Mouse (Mus musculus): ENCODE measurements at regions not wholly inside any gene's neighbourhood (a gene's known extent, or its start where the extent isn't known, plus 50 kb on each side); places are given as distances from the start of the nearest gene placed in this dataset.

GRCm38 (mm10) chr14:54151272-54151671 is 102.6 kb downstream of the Dad1 start:
- TF ChIP-seq CTCF (IDR thresholded peaks at IDR 0.05; ENCODE audit: borderline replicate concordance, insufficient read depth, low read length) (no peak), POLR2A (IDR thresholded peaks at IDR 0.05; ENCODE audit: low read depth, low read length) (no peak)
